Comparison of ENCODE assay signal across 29 mouse cellular contexts in the genomic region with DNA sequence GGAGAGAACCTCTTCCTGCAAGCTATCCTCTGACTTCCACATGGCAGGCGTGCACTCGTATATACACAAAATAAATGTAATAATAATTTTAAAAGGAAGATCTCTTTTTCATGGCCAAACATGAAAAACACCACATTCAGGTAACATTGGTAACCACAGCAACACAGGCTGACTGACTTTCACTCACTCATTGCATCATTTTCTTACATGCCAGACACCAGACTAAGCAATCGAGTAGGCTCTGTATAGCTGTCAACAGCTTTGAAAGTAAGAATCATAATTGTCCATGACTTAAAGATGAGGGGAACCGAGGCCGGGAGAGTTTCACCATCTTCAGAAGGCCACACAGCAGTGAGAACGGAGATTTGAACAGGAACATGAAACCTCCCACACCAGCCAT.
DNase-seq lines count a peak whose midpoint lies in the region; ATAC-seq and TF ChIP-seq lines count a peak whose summit lies in the region.
"Had no signal": no experiment of that assay in that cellular context is flagged by ENCODE, and none has a peak within 500 bp of the region (broad histone marks: within the 10 kb centered on the region; RNA-seq: fewer than 3 reads in every experiment).

No protein-coding gene starts in this region.

- DNase-seq in liver, postnatal 0 days = no peak
- DNase-seq in liver = no peak
- no peak for DNase-seq in spleen, postnatal 4 days (ENCODE audit: low spot score in 2 of 2)
- no peak for DNase-seq in adipocyte (ENCODE audit: low spot score)
- no peak for DNase-seq in frontal cortex, postnatal 25 days (ENCODE audit: low spot score in 2 of 2)
- DNase-seq: adrenal gland, adult 8-10 months; adrenal gland, postnatal 25 days; B cell, adult 2 months; cerebellum, adult 11-12 months; cerebellum, adult 8-10 months; cerebellum, postnatal 10 days; cerebellum, postnatal 36 days; gastrocnemius, adult 2 months; gastrocnemius, postnatal 14 days; heart, adult 2 months; heart, postnatal 14 days; heart, postnatal 4 days had no signal

- H3K4me2 ChIP-seq in liver, postnatal 0 days (ENCODE audit: low read depth, low read length) = no peak overlapping the region
- H3K4me2 ChIP-seq: forebrain, embryonic 13.5 days; heart, embryonic 13.5 days; hindbrain, embryonic 14.5 days had no signal

- no peak for TF ChIP-seq CTCF in liver, postnatal 0 days (IDR thresholded peaks at IDR 0.05; ENCODE audit: low read depth)

- no peaks in the 10 kb centered on the region for H3K9me3 ChIP-seq in liver, postnatal 0 days (ENCODE audit: low read length)
- H3K9me3 ChIP-seq: forebrain, embryonic 10.5 days; forebrain, embryonic 13.5 days; G1E; heart, embryonic 10.5 days; heart, embryonic 13.5 days had no signal

- peak overlapping the region; percentile 89 for H3K27ac ChIP-seq in liver, postnatal 0 days (ENCODE audit: low read depth)
- H3K27ac ChIP-seq: forebrain, embryonic 10.5 days; forebrain, embryonic 13.5 days; gastrocnemius, adult 2 months; heart, adult 2 months; heart, embryonic 10.5 days; heart, embryonic 13.5 days; hindbrain, embryonic 14.5 days; hindbrain, postnatal 0 days had no signal

- WGBS in liver, postnatal 0 days (ENCODE audit: insufficient replicate concordance) = 66% methylated on average over 6 of the region's 6 CpGs

- ATAC-seq in liver, postnatal 0 days = peak; percentile 57
- peak; percentile 26 for ATAC-seq in inflammation-experienced regulatory T-cells, adult 6 months
- peak; percentile 22; the same call in 1 of the 2 replicates for ATAC-seq in monocyte, adult 5-6 weeks (replicated peaks; ENCODE audit: insufficient number of reproducible peaks, low FRiP score, low TSS enrichment, poor library complexity, severe bottlenecking)
- ATAC-seq: forebrain, embryonic 13.5 days; forebrain, embryonic 16.5 days; hindbrain, postnatal 0 days; Patski had no signal

- no peaks in the 10 kb centered on the region for H3K36me3 ChIP-seq in liver, postnatal 0 days (replicated peaks; ENCODE audit: insufficient read depth, low read length)
- H3K36me3 ChIP-seq: forebrain, embryonic 10.5 days; G1E; heart, embryonic 10.5 days; heart, embryonic 13.5 days had no signal

- H3K27me3 ChIP-seq in liver, postnatal 0 days (ENCODE audit: insufficient read depth, low read length) = no peaks in the 10 kb centered on the region
- H3K27me3 ChIP-seq: CH12.LX; heart, embryonic 13.5 days; Patski had no signal

- H3K4me1 ChIP-seq in liver, postnatal 0 days (ENCODE audit: insufficient read depth) = peaks cover 36% of the 10 kb centered on the region

- H3K4me3 ChIP-seq in liver, postnatal 0 days (ENCODE audit: low read depth, low read length) = no peak overlapping the region
- H3K4me3 ChIP-seq: forebrain, embryonic 10.5 days; forebrain, embryonic 13.5 days; gastrocnemius, adult 2 months; heart, adult 2 months; heart, embryonic 10.5 days; heart, embryonic 13.5 days had no signal

- H3K9ac ChIP-seq in liver, postnatal 0 days (replicated peaks) = no peak overlapping the region
- H3K9ac ChIP-seq: forebrain, embryonic 13.5 days; heart, embryonic 13.5 days; hindbrain, embryonic 14.5 days had no signal

- TF ChIP-seq EP300 in liver, postnatal 0 days (IDR thresholded peaks at IDR 0.05; ENCODE audit: low read depth) = no peak
